Mouse (Mus musculus): ENCODE data around the gene Nek3.
"Not testable (repeated sequence)": the region's sequence is repeated elsewhere in the genome, so short reads cannot be mapped to it uniquely, and the experiment has no call there.

The Nek3 gene

GRCm38 (mm10) chr8:22143764-22144491, 22.3 kb downstream of the Nek3 start:
- no peak for DNase-seq (ENCODE audit: low spot score)

- DNase-seq (ENCODE audit: low spot score), result no peak
These were observed 23.6 kb downstream of the Nek3 start for GRCm38 (mm10) chr8:22142592-22142991.

DNA sequence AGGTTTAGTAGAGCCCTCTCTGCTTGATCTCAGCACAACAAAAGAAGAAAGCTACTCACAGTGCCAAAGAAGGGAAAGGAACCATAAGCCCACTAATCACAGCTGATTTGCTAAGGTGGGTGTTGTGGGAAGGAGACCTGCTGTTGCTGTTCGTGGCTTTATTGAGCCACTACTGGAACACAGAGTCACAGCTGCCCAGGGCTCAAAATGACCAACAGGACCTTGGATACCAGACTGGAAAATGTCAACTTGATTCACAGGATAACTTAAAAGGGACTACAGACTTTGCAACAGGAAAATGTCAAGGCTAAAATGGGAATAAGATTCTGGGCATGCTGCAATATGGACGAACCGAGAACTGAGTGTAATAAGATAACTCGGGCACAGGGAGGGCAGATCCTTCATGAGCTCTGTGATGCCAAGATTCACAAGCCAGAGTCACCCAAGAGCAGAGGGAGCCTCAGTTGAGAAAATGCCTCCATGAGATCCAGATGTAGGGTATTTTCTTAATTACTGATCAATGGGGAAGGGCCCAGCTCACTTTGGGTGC, 24.3 kb downstream of the Nek3 start:
- DNase-seq (ENCODE audit: low spot score), result no peak

- not testable (repeated sequence) for DNase-seq (ENCODE audit: low spot score)
These were observed 29.8 kb downstream of the Nek3 start for GRCm38 (mm10) chr8:22136462-22136861.

GRCm38 (mm10) chr8:22134750-22135135, 31.5 kb downstream of the Nek3 start:
- DNase-seq (ENCODE audit: low spot score), result no peak

- no peak for DNase-seq (ENCODE audit: low spot score)
These were observed 32.0 kb downstream of the Nek3 start for GRCm38 (mm10) chr8:22134078-22134749.

DNA sequence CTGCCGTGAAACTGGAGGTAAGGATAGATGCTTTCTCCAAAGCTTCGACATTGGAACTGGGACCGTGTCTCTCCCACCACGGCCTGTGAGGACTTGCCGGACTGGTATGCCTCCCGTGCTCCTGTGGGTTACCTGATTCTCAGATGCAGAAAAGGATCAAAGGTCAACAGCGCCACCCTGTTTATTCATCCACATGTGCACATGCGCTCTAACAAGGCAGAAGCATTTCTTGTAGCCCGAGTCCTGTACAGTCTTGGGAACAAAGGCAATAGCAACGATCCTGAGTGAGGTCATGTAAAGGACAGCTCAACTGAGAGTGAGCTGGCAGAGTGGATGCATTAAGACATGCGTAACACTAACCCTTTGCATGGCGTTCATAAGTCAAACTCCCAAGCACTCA, 34.2 kb downstream of the Nek3 start:
- no peak for DNase-seq (ENCODE audit: low spot score)

- DNase-seq (ENCODE audit: low spot score), result peak; percentile 15
These were observed 41.7 kb downstream of the Nek3 start, which contains the start of gene Nek5 for GRCm38 (mm10) chr8:22124220-22125152. TSS of gene Nek5 (minus strand) at chr8:22125053.

GRCm38 (mm10) chr8:22107020-22107419, 59.2 kb downstream of the Nek3 start:
- no peak for DNase-seq (ENCODE audit: low spot score)

GRCm38 (mm10) chr8:22091568-22091967, 74.7 kb downstream of the Nek3 start:
- no peak for DNase-seq (ENCODE audit: low spot score)

DNA sequence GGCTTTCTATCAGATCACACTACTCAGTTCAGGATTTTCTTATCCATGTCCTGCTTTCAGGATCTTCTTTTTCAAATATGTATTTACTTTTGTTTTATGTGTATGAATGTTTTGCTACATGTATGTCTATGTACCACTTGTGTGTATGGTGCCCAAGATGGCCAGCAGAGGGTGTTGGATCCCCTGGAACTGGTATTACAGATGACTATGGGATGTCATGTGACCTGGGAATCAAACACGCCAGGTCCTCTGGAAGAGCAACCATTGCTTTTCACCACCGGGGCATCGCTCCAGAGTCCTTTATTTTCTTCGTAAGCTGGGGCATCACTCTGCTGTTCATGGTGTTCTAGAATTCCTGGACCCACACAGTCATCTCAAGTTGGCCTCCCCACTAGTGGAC, 77.0 kb downstream of the Nek3 start:
- no peak for DNase-seq (ENCODE audit: low spot score)

DNA sequence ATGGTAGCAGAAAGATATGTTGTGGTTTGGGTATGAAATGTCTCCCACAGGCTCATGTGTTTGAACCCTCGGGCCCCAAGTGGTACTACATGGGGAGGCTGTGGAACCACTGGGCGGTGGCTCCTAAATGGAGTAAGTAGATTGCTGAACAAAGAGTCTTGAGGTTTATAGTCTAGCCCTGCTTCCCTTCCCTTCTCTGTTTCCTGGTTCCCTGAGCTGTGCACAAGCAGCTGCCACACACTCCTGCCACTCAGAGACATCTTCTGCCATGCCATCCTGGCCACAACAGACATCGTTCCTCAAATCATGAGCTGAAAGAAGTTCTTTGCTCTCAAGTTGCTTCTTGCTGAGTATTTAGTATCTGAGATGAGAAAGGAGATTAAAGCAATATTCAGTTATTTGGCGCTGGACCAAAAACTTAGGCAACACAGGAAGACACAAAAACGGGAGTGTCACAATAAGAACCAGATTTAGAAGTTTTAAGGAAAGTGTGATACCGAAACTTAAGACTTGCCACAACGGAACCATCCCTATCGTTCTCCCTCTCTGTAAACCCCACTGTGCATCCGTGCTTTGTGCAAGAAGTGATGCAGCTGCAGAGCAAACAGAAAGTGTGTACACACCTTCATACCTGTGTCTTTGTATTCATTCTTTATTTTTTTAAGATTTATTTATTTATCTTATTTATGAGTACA, 86.8 kb downstream of the Nek3 start:
- DNase-seq (ENCODE audit: low spot score), result no peak

Measured in urinary bladder, postnatal 25 days (tissue).